Mouse (Mus musculus) thymus, postnatal 14 days (tissue): ENCODE results near the gene Zfr.
A peak's percentile ranks its signal among the peaks of the same experiment; 100 is the strongest.
"Not testable (repeated sequence)": the region's sequence is repeated elsewhere in the genome, so short reads cannot be mapped to it uniquely, and the experiment has no call there.

Source experiments
- DNase-seq: peaks from one replicate; pipeline ENCODE4 v3.0.0; 2021

The Zfr gene

GRCm38 (mm10) chr15:12108200-12108599 lies 9.4 kb upstream of the Zfr start:
- DNase-seq: peak; percentile 34

GRCm38 (mm10) chr15:12108922-12109321 lies 8.7 kb upstream of the Zfr start:
- not testable (repeated sequence) for DNase-seq

GRCm38 (mm10) chr15:12111232-12111631 lies 6.4 kb upstream of the Zfr start:
- no peak for DNase-seq

DNA sequence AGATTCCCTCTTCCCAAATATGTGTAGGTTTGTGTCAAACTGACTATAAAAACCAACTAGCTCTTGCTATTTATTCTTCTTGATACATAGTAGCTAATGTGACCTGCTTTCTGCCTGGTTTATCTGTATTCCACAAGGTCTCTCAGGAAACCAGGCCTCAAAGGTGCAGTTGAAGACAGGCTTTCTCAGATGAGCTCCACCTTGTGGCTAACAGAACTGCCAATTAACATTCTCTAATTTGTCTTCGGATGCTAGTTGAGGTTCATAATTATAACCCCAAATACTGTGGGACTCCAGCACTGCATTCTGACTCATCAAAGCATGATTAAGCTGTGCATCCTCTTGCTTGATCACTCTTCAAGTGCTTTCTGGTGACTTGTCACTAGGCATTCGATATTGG lies 4.2 kb upstream of the Zfr start:
- peak; percentile 42 for DNase-seq

DNA sequence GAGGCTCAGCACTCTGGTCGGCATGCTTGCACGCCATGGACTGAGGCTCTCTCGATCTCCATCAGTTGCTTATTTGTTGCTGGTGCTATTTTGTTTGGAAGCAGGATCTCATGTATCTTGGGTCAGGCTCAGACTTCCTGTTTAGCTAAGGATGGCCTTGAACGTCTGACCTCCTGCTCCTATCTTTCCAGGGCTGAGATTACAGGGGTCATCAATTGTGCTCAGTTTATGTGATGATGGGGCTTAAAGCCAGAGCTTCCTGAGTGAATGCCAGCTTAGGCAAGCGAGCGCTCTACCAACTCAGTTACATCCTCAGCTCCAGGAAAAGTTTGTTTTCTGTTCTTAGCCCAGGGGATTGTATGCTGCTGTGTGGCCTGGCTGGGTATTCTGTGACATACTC lies 3.1 kb upstream of the Zfr start:
- DNase-seq: no peak

- no peak for DNase-seq
These were observed 1.9 kb upstream of the Zfr start for GRCm38 (mm10) chr15:12115722-12116230.

DNA sequence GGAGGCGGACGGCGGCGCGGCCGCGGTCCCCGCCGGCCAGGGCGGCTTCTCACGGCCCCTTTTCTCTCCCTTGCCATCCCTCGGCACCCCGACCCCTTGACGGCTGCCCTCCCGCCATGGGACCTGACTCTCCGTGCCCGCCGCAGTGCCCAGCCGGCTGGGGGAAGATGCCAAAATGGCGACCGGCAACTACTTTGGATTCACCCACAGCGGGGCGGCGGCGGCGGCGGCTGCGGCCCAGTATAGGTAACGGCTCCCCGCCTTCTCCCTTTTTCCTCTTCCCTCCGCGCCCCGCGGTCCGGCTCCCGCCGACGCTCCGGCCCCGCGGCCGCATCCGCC lies 431 bp downstream of the Zfr start:
- no peak for DNase-seq

- DNase-seq: peak; percentile 61
These were observed 949 bp downstream of the Zfr start for GRCm38 (mm10) chr15:12118432-12119128.

- no peak for DNase-seq
These were observed 1.5 kb downstream of the Zfr start for GRCm38 (mm10) chr15:12119129-12119466.

DNA sequence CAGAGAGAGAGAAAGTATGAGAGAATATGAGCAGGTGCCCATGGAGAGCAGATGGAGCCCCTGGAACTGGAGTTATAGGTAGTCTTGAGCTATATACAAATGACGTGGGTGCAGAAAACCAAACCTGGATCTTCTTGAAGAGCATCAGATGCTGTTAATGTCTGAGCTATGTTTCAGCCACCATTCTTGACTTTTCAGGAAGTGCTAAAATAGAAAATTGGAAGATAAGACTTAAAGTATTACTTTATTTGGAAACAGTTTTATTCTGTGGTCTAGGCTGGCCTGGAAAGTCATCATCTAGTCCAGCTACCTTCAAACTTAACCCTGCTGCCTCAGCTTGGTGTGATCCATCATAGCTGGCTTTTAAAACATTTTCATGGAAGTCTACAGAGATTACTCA lies 7.3 kb downstream of the Zfr start:
- DNase-seq: no peak

- DNase-seq: not testable (repeated sequence)
These were observed 13.2 kb downstream of the Zfr start for GRCm38 (mm10) chr15:12130871-12131270.

DNA sequence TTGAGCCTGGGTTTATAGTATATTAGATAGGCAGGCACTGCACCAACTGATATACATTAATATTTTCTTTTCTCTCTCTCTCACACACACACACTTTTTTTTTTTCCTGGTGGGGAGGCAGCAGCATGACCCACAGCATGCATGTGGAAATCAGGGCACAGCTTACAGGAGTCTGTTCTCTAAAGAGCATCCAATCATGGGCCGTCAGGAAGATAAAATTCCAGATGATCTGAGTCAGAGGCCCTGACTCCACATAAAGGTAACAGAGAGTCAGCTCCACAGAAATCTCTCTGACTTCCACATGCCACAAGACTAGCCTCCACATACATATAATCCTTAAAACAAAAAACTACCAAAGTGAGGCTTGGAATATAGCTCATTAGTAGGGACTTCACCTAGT lies 16.9 kb downstream of the Zfr start:
- no peak for DNase-seq

DNA sequence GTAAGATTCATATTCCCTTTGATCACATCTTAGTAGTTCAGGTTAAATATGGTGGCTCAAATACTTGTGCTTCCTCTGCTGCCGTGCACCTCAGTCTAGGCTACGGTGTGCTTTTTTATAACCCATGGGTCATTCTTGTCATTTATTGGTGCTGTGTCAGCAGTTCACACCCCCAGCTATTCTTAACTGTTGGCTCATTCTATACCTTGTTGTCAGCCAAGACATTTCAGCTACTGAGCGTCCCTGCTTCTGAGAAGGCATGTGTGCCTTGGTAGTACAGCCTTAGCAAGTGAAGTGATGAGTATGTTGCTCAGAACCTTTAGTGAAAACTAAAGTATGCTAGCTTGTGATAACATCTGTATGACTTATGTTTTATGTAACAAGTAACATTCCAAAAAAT lies 17.7 kb downstream of the Zfr start:
- DNase-seq: no peak

- DNase-seq: no peak
These were observed 18.7 kb downstream of the Zfr start for GRCm38 (mm10) chr15:12136371-12136770.

DNA sequence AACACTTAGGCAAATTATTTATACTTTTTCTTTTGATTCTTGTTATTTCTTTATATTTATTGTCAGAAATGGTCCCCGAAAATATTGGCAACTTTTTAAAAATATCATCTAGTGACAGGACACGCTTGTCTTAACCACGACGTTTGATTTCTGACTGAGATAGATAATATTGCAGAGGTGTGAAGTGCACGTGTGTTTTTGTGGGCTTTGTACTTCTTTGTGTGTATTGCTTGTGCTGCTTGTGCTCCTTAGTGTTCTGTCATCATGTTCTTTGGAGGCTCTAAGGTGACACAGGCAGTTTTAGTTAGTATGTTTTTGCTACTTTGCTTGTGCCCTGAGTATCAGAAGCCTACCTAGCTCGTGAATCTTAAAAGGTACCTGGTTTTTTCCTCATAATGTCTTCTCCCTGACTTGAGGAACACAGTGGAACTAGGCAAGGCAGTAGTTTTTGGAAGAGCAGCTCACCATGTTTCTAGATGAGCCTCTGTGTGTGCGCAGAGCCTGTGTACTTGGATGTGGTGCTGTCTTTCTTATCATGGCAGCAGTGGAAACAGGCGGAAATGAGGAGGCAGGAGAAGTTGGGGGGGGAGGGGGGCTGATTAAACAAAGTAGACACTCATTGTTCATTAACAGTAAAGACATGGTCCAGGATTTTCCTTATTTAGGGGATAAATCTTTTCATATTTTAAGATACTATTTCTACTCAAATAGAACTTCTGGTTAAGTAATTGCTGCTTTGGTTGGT lies 23.5 kb downstream of the Zfr start:
- no peak for DNase-seq

- no peak for DNase-seq
These were observed 29.8 kb downstream of the Zfr start for GRCm38 (mm10) chr15:12147423-12147822.

DNA sequence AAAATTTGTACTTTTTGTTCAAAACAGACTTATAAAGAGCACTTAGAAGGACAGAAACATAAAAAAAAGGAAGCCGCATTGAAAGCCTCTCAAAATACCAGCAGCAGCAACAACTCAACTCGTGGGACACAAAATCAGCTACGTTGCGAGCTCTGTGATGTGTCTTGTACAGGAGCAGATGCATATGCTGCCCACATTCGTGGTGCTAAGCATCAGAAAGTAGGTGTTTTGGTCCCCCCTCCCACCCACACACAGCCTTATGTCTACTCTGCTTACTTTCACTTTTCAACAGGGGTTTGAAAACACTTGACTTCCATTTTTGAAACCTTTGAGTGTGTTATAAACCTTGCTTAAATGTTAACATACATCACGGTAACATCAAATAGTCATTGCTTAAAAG lies 31.9 kb downstream of the Zfr start:
- DNase-seq: no peak

GRCm38 (mm10) chr15:12153747-12154146 lies 36.1 kb downstream of the Zfr start:
- DNase-seq: no peak

- no peak for DNase-seq
These were observed 60.5 kb downstream of the Zfr start for GRCm38 (mm10) chr15:12178126-12178525.

DNA sequence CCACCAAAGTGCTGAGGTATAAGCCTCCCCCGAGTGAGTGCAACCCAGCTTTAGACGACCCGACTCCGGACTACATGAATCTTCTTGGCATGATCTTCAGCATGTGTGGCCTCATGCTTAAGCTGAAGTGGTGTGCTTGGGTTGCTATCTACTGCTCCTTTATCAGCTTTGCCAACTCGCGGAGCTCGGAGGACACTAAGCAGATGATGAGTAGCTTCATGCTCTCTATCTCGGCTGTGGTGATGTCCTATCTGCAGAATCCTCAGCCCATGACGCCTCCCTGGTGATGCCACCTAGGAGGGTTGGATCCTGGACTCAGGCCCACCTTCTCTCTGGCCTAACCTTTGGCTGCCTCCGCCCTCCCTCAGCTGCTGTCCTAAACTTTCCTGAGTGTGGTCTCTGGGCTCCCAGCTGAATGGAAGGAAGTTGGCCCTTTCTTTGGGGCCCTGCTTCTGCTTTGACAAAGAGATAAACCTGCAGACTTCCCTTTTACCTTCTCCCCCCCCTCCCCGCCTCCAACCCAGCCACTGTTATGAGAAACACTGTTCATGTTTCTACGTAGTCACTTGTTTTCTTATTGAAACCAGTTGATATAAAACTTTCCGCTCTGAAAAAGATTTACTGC lies 63.7 kb downstream of the Zfr start:
- DNase-seq: not testable (repeated sequence)

GRCm38 (mm10) chr15:12193880-12194816 lies 76.5 kb downstream of the Zfr start:
- DNase-seq: no peak

GRCm38 (mm10) chr15:12194817-12195735 lies 77.4 kb downstream of the Zfr start:
- no peak for DNase-seq
